In genomic region chr4:135283417-135283816, GRCm38 (mm10) we compare ENCODE assay signal across 21 mouse cellular contexts. TPM values are rescaled to one million over a fixed set of nuclear protein-coding genes. Genes with fewer than 3 reads are reported as not detected.
A peak's percentile ranks its signal among the peaks of the same experiment; 100 is the strongest.
DNase-seq lines count a peak whose midpoint lies in the region; ATAC-seq and TF ChIP-seq lines count a peak whose summit lies in the region.
"Had no signal": no experiment of that assay in that cellular context is flagged by ENCODE, and none has a peak within 500 bp of the region (broad histone marks: within the 10 kb centered on the region; RNA-seq: fewer than 3 reads in every experiment).

No protein-coding gene starts in this region.

- peak overlapping the region; percentile 23; the same call in 1 of the 2 replicates for H3K27ac ChIP-seq in heart, embryonic 15.5 days
- no peak overlapping the region for H3K27ac ChIP-seq in heart, embryonic 10.5 days
- H3K27ac ChIP-seq in liver, adult 2 months (replicated peaks; ENCODE audit: insufficient read depth, low read depth, low read length), result peak overlapping the region; percentile 18
- no peak overlapping the region for H3K27ac ChIP-seq in intestine, embryonic 15.5 days
- H3K27ac ChIP-seq: embryonic facial prominence, embryonic 12.5 days; embryonic facial prominence, embryonic 15.5 days; hindbrain, embryonic 12.5 days; hindbrain, embryonic 15.5 days had no signal

- WGBS in heart, embryonic 15.5 days, result 67% methylated on average over 4 of the region's 4 CpGs
- 73% methylated on average over 4 of the region's 4 CpGs for WGBS in heart, embryonic 10.5 days
- 15% methylated on average over 4 of the region's 4 CpGs for WGBS in liver, adult 2 months
- 74% methylated on average over 4 of the region's 4 CpGs for WGBS in intestine, embryonic 15.5 days

- no peak overlapping the region for H3K4me2 ChIP-seq in heart, embryonic 15.5 days
- no peak overlapping the region for H3K4me2 ChIP-seq in intestine, embryonic 15.5 days (replicated peaks)
- H3K4me2 ChIP-seq: embryonic facial prominence, embryonic 12.5 days; embryonic facial prominence, embryonic 15.5 days; heart, embryonic 11.5 days; hindbrain, embryonic 12.5 days; hindbrain, embryonic 15.5 days had no signal

- no peak for TF ChIP-seq CTCF in liver, adult 2 months (IDR thresholded peaks at IDR 0.05; ENCODE audit: low read depth, low read length)

- H3K9me3 ChIP-seq in heart, embryonic 15.5 days (replicated peaks), result no peaks in the 10 kb centered on the region
- no peaks in the 10 kb centered on the region for H3K9me3 ChIP-seq in heart, embryonic 10.5 days
- H3K9me3 ChIP-seq in intestine, embryonic 15.5 days, result no peaks in the 10 kb centered on the region
- H3K9me3 ChIP-seq: embryonic facial prominence, embryonic 12.5 days; embryonic facial prominence, embryonic 15.5 days; G1E; hindbrain, embryonic 12.5 days; hindbrain, embryonic 15.5 days had no signal

- no peaks in the 10 kb centered on the region for H3K79me2 ChIP-seq in liver, adult 2 months (ENCODE audit: control insufficient read depth, insufficient read depth, low read length)

- no peak for ATAC-seq in heart, embryonic 15.5 days (replicated peaks; ENCODE audit: insufficient number of reproducible peaks, insufficient read depth, low FRiP score, low read depth)
- ATAC-seq in intestine, embryonic 15.5 days, result no peak
- ATAC-seq: forebrain, embryonic 14.5 days; forebrain, postnatal 0 days; Patski had no signal

- no peak overlapping the region for H3K4me3 ChIP-seq in heart, embryonic 15.5 days
- H3K4me3 ChIP-seq in heart, embryonic 10.5 days, result no peak overlapping the region
- no peak overlapping the region for H3K4me3 ChIP-seq in liver, adult 2 months (ENCODE audit: insufficient read depth, low read depth, low read length)
- no peak overlapping the region for H3K4me3 ChIP-seq in intestine, embryonic 15.5 days (replicated peaks)
- H3K4me3 ChIP-seq: embryonic facial prominence, embryonic 12.5 days; embryonic facial prominence, embryonic 15.5 days; hindbrain, embryonic 12.5 days; hindbrain, embryonic 15.5 days had no signal

- DNase-seq in heart, adult 11 months, result peak; percentile 87
- DNase-seq in heart, postnatal 4 days, result no peak
- DNase-seq in heart, embryonic 10.5 days (ENCODE audit: low spot score), result no peak
- peak; percentile 71 for DNase-seq in liver, adult 2 months (ENCODE audit: extremely low read depth, low read depth, low spot score)
- DNase-seq in liver (no peak), ZHBTc4 (ENCODE audit: low read depth, low spot score) (peak; percentile 54)
- DNase-seq: cerebellum, adult 11 months; cerebellum, adult 9-11 months; cerebellum, postnatal 25 days; forebrain, postnatal 0 days had no signal

- no peaks in the 10 kb centered on the region for H3K27me3 ChIP-seq in heart, embryonic 15.5 days
- no peaks in the 10 kb centered on the region for H3K27me3 ChIP-seq in heart, embryonic 10.5 days (ENCODE audit: insufficient read depth, poor library complexity, severe bottlenecking)
- no peaks in the 10 kb centered on the region for H3K27me3 ChIP-seq in liver, adult 2 months (ENCODE audit: control insufficient read depth, insufficient read depth, low read length)
- H3K27me3 ChIP-seq in intestine, embryonic 15.5 days (replicated peaks), result no peaks in the 10 kb centered on the region
- H3K27me3 ChIP-seq: CH12.LX; embryonic facial prominence, embryonic 12.5 days; embryonic facial prominence, embryonic 15.5 days; hindbrain, embryonic 12.5 days; hindbrain, embryonic 15.5 days; Patski had no signal

- H3K9ac ChIP-seq in heart, embryonic 15.5 days, result no peak overlapping the region
- H3K9ac ChIP-seq in liver, adult 2 months (ENCODE audit: low read depth, low read length), result no peak overlapping the region
- no peak overlapping the region for H3K9ac ChIP-seq in intestine, embryonic 15.5 days
- H3K9ac ChIP-seq: embryonic facial prominence, embryonic 12.5 days; embryonic facial prominence, embryonic 15.5 days; forebrain, postnatal 0 days; hindbrain, embryonic 12.5 days; hindbrain, embryonic 15.5 days had no signal

- TF ChIP-seq POLR2A in liver, adult 2 months (IDR thresholded peaks at IDR 0.05; ENCODE audit: extremely low read depth, insufficient read depth, low read length), result no peak

- H3K36me3 ChIP-seq in heart, embryonic 15.5 days, result no peaks in the 10 kb centered on the region
- no peaks in the 10 kb centered on the region for H3K36me3 ChIP-seq in heart, embryonic 10.5 days
- no peaks in the 10 kb centered on the region for H3K36me3 ChIP-seq in liver, adult 2 months (ENCODE audit: control insufficient read depth, insufficient read depth, low read length)
- no peaks in the 10 kb centered on the region for H3K36me3 ChIP-seq in intestine, embryonic 15.5 days
- H3K36me3 ChIP-seq: embryonic facial prominence, embryonic 12.5 days; embryonic facial prominence, embryonic 15.5 days; G1E; hindbrain, embryonic 12.5 days; hindbrain, embryonic 15.5 days had no signal

- H3K4me1 ChIP-seq in heart, embryonic 15.5 days (replicated peaks), result peaks cover 25% of the 10 kb centered on the region
- H3K4me1 ChIP-seq in heart, embryonic 10.5 days, result peaks cover 34% of the 10 kb centered on the region
- peaks cover 11% of the 10 kb centered on the region; the same call in 1 of the 2 replicates for H3K4me1 ChIP-seq in liver, adult 2 months (ENCODE audit: control insufficient read depth, insufficient read depth, low read length)
- peaks cover 24% of the 10 kb centered on the region for H3K4me1 ChIP-seq in intestine, embryonic 15.5 days (replicated peaks)
- H3K4me1 ChIP-seq: hindbrain, embryonic 12.5 days had no signal

RNA-seq across cellular contexts. Expression of gene Clic4, which starts 10.8 kb away (rescaled TPM):
- total RNA-seq in heart, postnatal 4 days (2021), result 100 to 1,000 TPM; 313 to 318 TPM
- polyA plus RNA-seq in heart, embryonic 15.5 days (2015; fragmentation: Nextera tagmentation; extraction: Ambion mirVana), result 252 and 254 TPM in 2 replicates
- polyA plus RNA-seq in heart, embryonic 10.5 days (2016; fragmentation: Nextera tagmentation; extraction: Ambion mirVana), result 263 and 343 TPM in 2 replicates
- total RNA-seq in liver, adult 2 months (2014; rRNA removed), result 23.0 and 27.7 TPM in 2 replicates
- polyA plus RNA-seq in liver, adult 2 months (2012; rRNA removed), result 23.4 and 30.8 TPM in 2 replicates
- polyA plus RNA-seq in intestine, embryonic 15.5 days (2015; fragmentation: Nextera tagmentation; extraction: Ambion mirVana), result 126 and 135 TPM in 2 replicates

Comparison
In these comparisons a context has a peak if more than half of its experiments do, and no peak if none do; other contexts are left out.
1. DNase-seq: peak in heart, adult 11 months (single experiment), liver, adult 2 months (single experiment) and ZHBTc4 (single experiment); none in heart, postnatal 4 days (single experiment), heart, embryonic 10.5 days (single experiment) and liver (single experiment).
2. H3K27ac ChIP-seq: peak in heart, embryonic 15.5 days (single experiment) and liver, adult 2 months (single experiment); none in heart, embryonic 10.5 days (single experiment) and intestine, embryonic 15.5 days (single experiment).